19 mouse cellular contexts compared by ENCODE assay signal in the genomic region with DNA sequence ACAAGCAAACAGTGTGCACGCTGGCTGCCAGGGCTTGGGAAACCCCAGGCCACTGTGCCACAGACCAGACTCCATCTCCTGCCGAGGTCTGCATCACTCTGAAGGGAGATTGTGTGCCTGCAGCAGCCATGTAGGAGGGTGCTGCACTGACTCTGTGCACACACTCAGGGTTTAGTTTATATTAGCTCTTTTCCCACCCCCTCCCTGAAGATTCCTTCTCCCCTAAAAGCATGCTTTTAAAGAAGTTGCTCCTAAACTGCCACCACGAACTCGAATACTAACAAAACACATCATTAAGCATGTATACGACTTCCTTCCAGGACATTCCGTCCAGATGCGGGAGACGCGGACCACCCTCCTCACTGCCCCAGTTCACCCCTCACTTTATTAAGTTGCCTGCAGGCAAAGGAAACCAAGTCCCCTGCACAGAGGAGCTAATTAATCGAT.
DNase-seq lines count a peak whose midpoint lies in the region; ATAC-seq lines count a peak whose summit lies in the region.
"Had no signal": no experiment of that assay in that cellular context is flagged by ENCODE, and none has a peak within 500 bp of the region (broad histone marks: within the 10 kb centered on the region; RNA-seq: fewer than 3 reads in every experiment).

No protein-coding gene starts in this region.

- no peak overlapping the region for H3K27ac ChIP-seq in intestine, embryonic 15.5 days
- H3K27ac ChIP-seq in intestine, embryonic 16.5 days (ENCODE audit: low read length): no peak overlapping the region
- no peak overlapping the region for H3K27ac ChIP-seq in embryonic facial prominence, embryonic 14.5 days (replicated peaks; ENCODE audit: low read depth, low read length)
- H3K27ac ChIP-seq: midbrain, embryonic 15.5 days had no signal

- no peak for DNase-seq in embryonic facial prominence, embryonic 14.5 days (ENCODE audit: low spot score)
- peak; percentile 71 for DNase-seq in hindlimb bud, embryonic 11.5 days (ENCODE audit: extremely low spot score, low read depth, low spot score)
- DNase-seq in lung, postnatal 25 days (ENCODE audit: low spot score): peak; percentile 18
- no peak for DNase-seq in urinary bladder, postnatal 14 days (ENCODE audit: low spot score)
- no peak for DNase-seq in gastrocnemius, postnatal 10 days
- DNase-seq: adrenal gland, postnatal 25 days; cerebellum, adult 18-20 months; heart, adult 18-20 months; heart, postnatal 4 days; kidney, postnatal 10 days; layer of hippocampus, adult 9-11 months; retina, postnatal 1 day; thymus, adult 18-20 months had no signal

- no peak overlapping the region for H3K4me3 ChIP-seq in intestine, embryonic 15.5 days (replicated peaks)
- no peak overlapping the region for H3K4me3 ChIP-seq in intestine, embryonic 16.5 days (ENCODE audit: low read length)
- no peak overlapping the region for H3K4me3 ChIP-seq in embryonic facial prominence, embryonic 14.5 days (ENCODE audit: low read depth, low read length)
- H3K4me3 ChIP-seq: midbrain, embryonic 15.5 days had no signal

- H3K4me1 ChIP-seq in intestine, embryonic 15.5 days (replicated peaks): 0 out of 2 replicates have a peak, but pooled peaks cover 2% of the 10 kb centered on the region
- 0 out of 2 replicates have a peak, but pooled peaks cover 2% of the 10 kb centered on the region for H3K4me1 ChIP-seq in intestine, embryonic 16.5 days (ENCODE audit: control insufficient read depth, insufficient read depth, low read length)
- peaks cover 6% of the 10 kb centered on the region; the same call in 1 of the 2 replicates for H3K4me1 ChIP-seq in embryonic facial prominence, embryonic 14.5 days (ENCODE audit: control insufficient read depth, insufficient read depth, low read length)
- H3K4me1 ChIP-seq: midbrain, embryonic 15.5 days had no signal

- H3K9me3 ChIP-seq in intestine, embryonic 15.5 days: no peaks in the 10 kb centered on the region
- no peaks in the 10 kb centered on the region for H3K9me3 ChIP-seq in intestine, embryonic 16.5 days (ENCODE audit: control insufficient read depth, low read length)
- H3K9me3 ChIP-seq in embryonic facial prominence, embryonic 14.5 days (ENCODE audit: control insufficient read depth, low read length): no peaks in the 10 kb centered on the region
- H3K9me3 ChIP-seq: midbrain, embryonic 15.5 days had no signal

- no peaks in the 10 kb centered on the region for H3K27me3 ChIP-seq in intestine, embryonic 15.5 days (replicated peaks)
- H3K27me3 ChIP-seq in intestine, embryonic 16.5 days (replicated peaks; ENCODE audit: control insufficient read depth, insufficient read depth, low read length): no peaks in the 10 kb centered on the region
- H3K27me3 ChIP-seq in embryonic facial prominence, embryonic 14.5 days (replicated peaks; ENCODE audit: control insufficient read depth, insufficient read depth, low read length): no peaks in the 10 kb centered on the region
- H3K27me3 ChIP-seq: midbrain, embryonic 15.5 days; Patski had no signal

- H3K4me2 ChIP-seq in intestine, embryonic 15.5 days (replicated peaks): 0 out of 2 replicates have a peak overlapping the region, but pooled peaks have one; percentile 18
- no peak overlapping the region for H3K4me2 ChIP-seq in intestine, embryonic 16.5 days (ENCODE audit: low read depth, low read length)
- H3K4me2 ChIP-seq in embryonic facial prominence, embryonic 14.5 days (ENCODE audit: low read depth, low read length): peak overlapping the region; percentile 10; the same call in 1 of the 2 replicates
- H3K4me2 ChIP-seq: liver, embryonic 11.5 days; midbrain, embryonic 15.5 days had no signal

- WGBS in intestine, embryonic 15.5 days: 29% methylated on average over 10 of the region's 10 CpGs
- 36% methylated on average over 10 of the region's 10 CpGs for WGBS in intestine, embryonic 16.5 days
- 47% methylated on average over 9 of the region's 10 CpGs for WGBS in embryonic facial prominence, embryonic 14.5 days

- ATAC-seq in intestine, embryonic 15.5 days: no peak
- no peak for ATAC-seq in intestine, embryonic 16.5 days
- ATAC-seq in embryonic facial prominence, embryonic 14.5 days (ENCODE audit: low read depth): no peak
- ATAC-seq: forebrain, embryonic 14.5 days; midbrain, embryonic 15.5 days; Patski had no signal

- H3K36me3 ChIP-seq in intestine, embryonic 15.5 days: no peaks in the 10 kb centered on the region
- no peaks in the 10 kb centered on the region for H3K36me3 ChIP-seq in intestine, embryonic 16.5 days (ENCODE audit: control insufficient read depth, insufficient read depth, low read length)
- no peaks in the 10 kb centered on the region for H3K36me3 ChIP-seq in embryonic facial prominence, embryonic 14.5 days (ENCODE audit: control insufficient read depth, insufficient read depth, low read length)
- H3K36me3 ChIP-seq: midbrain, embryonic 15.5 days had no signal

- no peak overlapping the region for H3K9ac ChIP-seq in intestine, embryonic 15.5 days
- H3K9ac ChIP-seq in intestine, embryonic 16.5 days (ENCODE audit: low read depth, low read length): no peak overlapping the region
- no peak overlapping the region for H3K9ac ChIP-seq in embryonic facial prominence, embryonic 14.5 days (ENCODE audit: low read depth, low read length)
- H3K9ac ChIP-seq: midbrain, embryonic 15.5 days had no signal

Comparison
In these comparisons a context has a peak if more than half of its experiments do, and no peak if none do; other contexts are left out.
1. DNase-seq: peak in hindlimb bud, embryonic 11.5 days (single experiment) and lung, postnatal 25 days (single experiment); none in embryonic facial prominence, embryonic 14.5 days (single experiment), urinary bladder, postnatal 14 days (single experiment) and gastrocnemius, postnatal 10 days (single experiment).